Mouse (Mus musculus): ENCODE measurements around the gene Ssc4d.

GRCm38 (mm10) chr5:135919902-135920301 is 54.4 kb downstream of the Ssc4d start:
- TF ChIP-seq GATA1 (IDR thresholded peaks at IDR 0.05; ENCODE audit: borderline replicate concordance, low read length) (no peak), CTCF (IDR thresholded peaks at IDR 0.05; ENCODE audit: low read depth, low read length) (no peak), TAL1 (conservative IDR thresholded peaks at IDR 0.05; ENCODE audit: low read depth, low read length) (no peak)
